Mouse (Mus musculus): ENCODE measurements at regions not wholly inside any gene's neighbourhood (a gene's known extent, or its start where the extent isn't known, plus 50 kb on each side); places are given as distances from the start of the nearest gene placed in this dataset.

DNA sequence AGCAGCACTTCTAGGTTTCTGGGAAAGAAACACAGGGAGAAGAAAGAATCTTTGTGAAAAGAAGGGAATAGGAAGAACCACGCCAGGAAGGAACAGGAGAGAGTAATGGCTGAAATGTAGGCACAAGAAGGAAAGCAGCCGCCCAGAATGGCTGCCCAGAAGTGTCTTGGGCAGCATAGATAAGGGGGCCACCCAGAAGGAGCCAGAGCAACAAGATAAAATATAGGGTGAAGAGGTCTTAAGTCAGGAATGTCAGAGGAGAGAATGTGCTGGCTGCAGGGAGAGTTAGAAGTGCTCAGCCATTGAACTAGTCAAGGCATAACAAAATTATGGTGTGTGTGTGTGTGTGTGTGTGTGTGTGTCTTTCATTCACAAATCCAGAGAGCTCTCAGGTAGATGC, 227.7 kb upstream of the Dkk2 start:
- no peaks in the 10 kb centered on the region for H3K4me1 ChIP-seq (ENCODE audit: control insufficient read depth, insufficient read depth, insufficient read length, low read length)
- TF ChIP-seq CTCF (IDR thresholded peaks at IDR 0.05; ENCODE audit: extremely low read depth, insufficient read length, insufficient replicate concordance, low read depth, low read length) (no peak), POLR2A (IDR thresholded peaks at IDR 0.05; ENCODE audit: low read depth, low read length) (no peak)
- no peaks in the 10 kb centered on the region for H3K36me3 ChIP-seq (ENCODE audit: control insufficient read depth, insufficient read depth, low read length)
- H3K4me3 ChIP-seq (ENCODE audit: low read depth, low read length) = no peak overlapping the region
- no peaks in the 10 kb centered on the region for H3K27me3 ChIP-seq (ENCODE audit: control insufficient read depth, insufficient read depth, low read length)
- no peak overlapping the region for H3K27ac ChIP-seq (ENCODE audit: insufficient read depth, low read depth, low read length)
- 59% methylated on average over 2 of the region's 2 CpGs for WGBS

- 70% methylated on average over 12 of the region's 12 CpGs for WGBS
- TF ChIP-seq POLR2A (IDR thresholded peaks at IDR 0.05; ENCODE audit: low read depth, low read length) (no peak), CTCF (IDR thresholded peaks at IDR 0.05; ENCODE audit: extremely low read depth, insufficient read length, insufficient replicate concordance, low read depth, low read length) (no peak)
- no peaks in the 10 kb centered on the region for H3K36me3 ChIP-seq (ENCODE audit: control insufficient read depth, insufficient read depth, low read length)
- H3K27ac ChIP-seq (ENCODE audit: insufficient read depth, low read depth, low read length) = no peak overlapping the region
- no peaks in the 10 kb centered on the region for H3K27me3 ChIP-seq (ENCODE audit: control insufficient read depth, insufficient read depth, low read length)
- no peaks in the 10 kb centered on the region for H3K4me1 ChIP-seq (ENCODE audit: control insufficient read depth, insufficient read depth, insufficient read length, low read length)
- no peak overlapping the region for H3K4me3 ChIP-seq (ENCODE audit: low read depth, low read length)
These were observed 226.0 kb upstream of the Dkk2 start for GRCm38 (mm10) chr3:131859083-131859482.

GRCm38 (mm10) chr3:131865106-131865505, 220.0 kb upstream of the Dkk2 start:
- Histone ChIP-seq H3K27ac (ENCODE audit: insufficient read depth, low read depth, low read length) (no peak overlapping the region), H3K36me3 (ENCODE audit: control insufficient read depth, insufficient read depth, low read length) (no peaks in the 10 kb centered on the region), H3K4me3 (ENCODE audit: low read depth, low read length) (no peak overlapping the region), H3K27me3 (ENCODE audit: control insufficient read depth, insufficient read depth, low read length) (no peaks in the 10 kb centered on the region), H3K4me1 (ENCODE audit: control insufficient read depth, insufficient read depth, insufficient read length, low read length) (no peaks in the 10 kb centered on the region)
- WGBS = 19% methylated on average over 5 of the region's 5 CpGs
- TF ChIP-seq CTCF (IDR thresholded peaks at IDR 0.05; ENCODE audit: extremely low read depth, insufficient read length, insufficient replicate concordance, low read depth, low read length) (no peak), POLR2A (IDR thresholded peaks at IDR 0.05; ENCODE audit: low read depth, low read length) (no peak)

DNA sequence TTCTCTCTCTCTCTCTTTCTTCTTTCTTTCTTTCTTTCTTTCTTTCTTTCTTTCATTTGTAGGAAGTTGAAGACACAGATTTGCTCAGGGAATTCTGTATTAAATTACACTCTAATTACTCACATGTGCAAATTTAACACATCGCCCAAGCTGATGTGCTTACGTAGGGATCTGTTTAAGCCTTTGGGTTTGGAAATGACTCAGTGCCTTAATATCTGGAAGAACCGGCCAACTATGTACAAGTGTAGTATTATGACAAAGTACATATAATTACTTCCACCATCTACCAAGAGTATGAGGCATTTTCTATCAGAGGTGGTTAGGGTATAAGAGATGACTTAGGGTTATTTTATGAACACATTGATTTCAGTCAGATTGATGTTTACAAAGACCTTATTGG, 217.8 kb upstream of the Dkk2 start:
- no peaks in the 10 kb centered on the region for H3K4me1 ChIP-seq (ENCODE audit: control insufficient read depth, insufficient read depth, insufficient read length, low read length)
- TF ChIP-seq POLR2A (IDR thresholded peaks at IDR 0.05; ENCODE audit: low read depth, low read length) = no peak
- no peak for TF ChIP-seq CTCF (IDR thresholded peaks at IDR 0.05; ENCODE audit: extremely low read depth, insufficient read length, insufficient replicate concordance, low read depth, low read length)

DNA sequence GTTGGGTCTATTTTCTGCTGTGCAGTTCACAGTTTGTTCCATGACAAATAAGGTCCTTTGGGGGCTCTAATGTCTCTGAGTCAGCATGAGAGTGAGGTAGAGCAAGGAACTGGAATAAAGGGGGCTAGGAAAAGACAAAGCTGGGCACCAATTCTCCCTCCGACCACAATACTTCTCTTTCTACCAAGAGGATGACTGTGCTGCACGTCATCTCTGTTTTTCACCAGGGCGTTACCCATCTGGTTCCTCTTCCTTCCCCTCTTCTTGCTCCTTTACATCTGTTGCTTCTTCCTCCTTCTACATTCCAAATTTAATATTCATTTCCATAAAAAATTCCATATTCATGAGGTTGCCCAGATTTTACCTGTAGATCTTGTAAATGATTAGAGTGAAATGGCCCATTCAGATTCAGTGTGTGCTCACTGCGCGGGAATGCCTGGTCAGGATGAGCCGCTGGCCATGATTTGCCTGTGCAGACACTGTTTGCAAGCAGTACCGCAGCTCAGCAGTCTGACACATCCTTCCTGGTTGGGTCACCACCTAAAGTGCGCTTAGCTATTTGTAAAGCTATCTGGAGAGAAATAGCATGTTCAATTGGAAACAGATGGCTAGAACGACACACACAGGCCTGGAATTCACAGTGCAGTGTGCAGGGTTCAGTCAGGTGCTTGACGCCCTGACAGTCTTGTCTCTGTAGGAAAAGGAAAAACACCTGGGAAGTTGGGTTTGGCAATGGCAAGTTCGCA, 216.7 kb upstream of the Dkk2 start:
- Histone ChIP-seq H3K27ac (ENCODE audit: insufficient read depth, low read depth, low read length) (no peak overlapping the region), H3K27me3 (ENCODE audit: control insufficient read depth, insufficient read depth, low read length) (no peaks in the 10 kb centered on the region), H3K4me3 (ENCODE audit: low read depth, low read length) (no peak overlapping the region), H3K36me3 (ENCODE audit: control insufficient read depth, insufficient read depth, low read length) (no peaks in the 10 kb centered on the region), H3K4me1 (ENCODE audit: control insufficient read depth, insufficient read depth, insufficient read length, low read length) (no peaks in the 10 kb centered on the region)
- WGBS = 80% methylated on average over 11 of the region's 11 CpGs
- TF ChIP-seq CTCF (IDR thresholded peaks at IDR 0.05; ENCODE audit: extremely low read depth, insufficient read length, insufficient replicate concordance, low read depth, low read length) (no peak), POLR2A (IDR thresholded peaks at IDR 0.05; ENCODE audit: low read depth, low read length) (no peak)

More for the DNA sequence above, 217.8 kb upstream of the Dkk2 start:
- Histone ChIP-seq H3K27ac (ENCODE audit: insufficient read depth, low read depth, low read length) (no peak overlapping the region), H3K36me3 (ENCODE audit: control insufficient read depth, insufficient read depth, low read length) (no peaks in the 10 kb centered on the region), H3K4me3 (ENCODE audit: low read depth, low read length) (no peak overlapping the region), H3K27me3 (ENCODE audit: control insufficient read depth, insufficient read depth, low read length) (no peaks in the 10 kb centered on the region)
- 89% methylated on average over 3 of the region's 3 CpGs for WGBS

DNA sequence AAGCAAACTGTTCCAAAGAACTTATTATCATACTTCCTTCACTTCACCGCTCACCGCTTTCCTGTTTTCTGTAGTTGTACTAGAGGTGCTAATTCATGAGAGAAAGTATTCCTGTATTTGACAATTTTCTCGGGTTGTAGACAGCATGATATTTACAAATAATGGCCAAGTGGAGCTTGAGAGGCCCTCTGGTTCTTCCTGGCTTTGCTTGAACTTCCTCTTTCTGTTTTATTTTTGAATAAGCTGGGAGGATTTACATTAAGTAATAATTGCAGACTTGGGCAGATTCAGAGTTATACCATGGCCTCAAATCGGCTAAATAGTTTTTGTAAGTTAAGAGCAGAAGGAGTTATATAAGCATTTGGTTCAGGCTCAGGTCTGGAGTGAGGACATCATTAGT, 215.8 kb upstream of the Dkk2 start:
- no peaks in the 10 kb centered on the region for H3K27me3 ChIP-seq (ENCODE audit: control insufficient read depth, insufficient read depth, low read length)
- H3K36me3 ChIP-seq (ENCODE audit: control insufficient read depth, insufficient read depth, low read length) = no peaks in the 10 kb centered on the region
- H3K27ac ChIP-seq (ENCODE audit: insufficient read depth, low read depth, low read length) = no peak overlapping the region
- WGBS = 55% methylated on average over 4 of the region's 4 CpGs
- H3K4me1 ChIP-seq (ENCODE audit: control insufficient read depth, insufficient read depth, insufficient read length, low read length) = no peaks in the 10 kb centered on the region
- no peak overlapping the region for H3K4me3 ChIP-seq (ENCODE audit: low read depth, low read length)
- no peak for TF ChIP-seq CTCF (IDR thresholded peaks at IDR 0.05; ENCODE audit: extremely low read depth, insufficient read length, insufficient replicate concordance, low read depth, low read length)
- TF ChIP-seq POLR2A (IDR thresholded peaks at IDR 0.05; ENCODE audit: low read depth, low read length) = no peak

- H3K27ac ChIP-seq (ENCODE audit: insufficient read depth, low read depth, low read length) = no peak overlapping the region
- no peak overlapping the region for H3K4me3 ChIP-seq (ENCODE audit: low read depth, low read length)
- H3K36me3 ChIP-seq (ENCODE audit: control insufficient read depth, insufficient read depth, low read length) = no peaks in the 10 kb centered on the region
- H3K27me3 ChIP-seq (ENCODE audit: control insufficient read depth, insufficient read depth, low read length) = no peaks in the 10 kb centered on the region
- no peaks in the 10 kb centered on the region for H3K4me1 ChIP-seq (ENCODE audit: control insufficient read depth, insufficient read depth, insufficient read length, low read length)
- TF ChIP-seq POLR2A (IDR thresholded peaks at IDR 0.05; ENCODE audit: low read depth, low read length) (no peak), CTCF (IDR thresholded peaks at IDR 0.05; ENCODE audit: extremely low read depth, insufficient read length, insufficient replicate concordance, low read depth, low read length) (no peak)
These were observed 202.4 kb upstream of the Dkk2 start for GRCm38 (mm10) chr3:131882667-131883066.
